Mouse (Mus musculus): Measurements from ENCODE around the gene Sh3yl1. TPM values are rescaled to one million over a fixed set of nuclear protein-coding genes. Genes with fewer than 3 reads are reported as not detected.

The Sh3yl1 gene
- polyA plus RNA-seq (2021; fragmentation: Nextera tagmentation), result 9.6 and 11.9 TPM in 2 replicates
- long read RNA-seq, experiment 1, transcript Sh3yl1-201 (10 exons, 1,750 nt), result major isoform, 33 of 37 reads
- long read RNA-seq, experiment 1, partial matches to known transcripts, result 2 of 37 reads
- long read RNA-seq, experiment 1, other reads (novel, unspliced or antisense), result 1 of 37 reads
- long read RNA-seq, experiment 2, transcript Sh3yl1-201 (10 exons, 1,750 nt), result major isoform, 66 of 71 reads
- long read RNA-seq, experiment 2, partial matches to known transcripts, result 0 of 71 reads
- long read RNA-seq, experiment 2, other reads (novel, unspliced or antisense), result 4 of 71 reads

GRCm38 (mm10) chr12:30911261-30912047 is at the start of gene Sh3yl1, which contains the start of gene Acp1:
Gene Sh3yl1, plus strand, starts transcription at chr12:30911668.
Gene Acp1, minus strand, starts transcription at chr12:30911589.

GRCm38 (mm10) chr12:30883986-30884621 is 27.4 kb upstream of the Sh3yl1 start, which contains the start of gene Alkal2:
Gene Alkal2, plus strand, starts transcription at chr12:30884322.

Other genes with a start within 250 kb of the Sh3yl1 start
- gene Alkal2, start 27.3 kb upstream of the Sh3yl1 start, polyA plus RNA-seq (2021; fragmentation: Nextera tagmentation), result 5.1 and 5.9 TPM in 2 replicates
- 122 and 130 TPM in 2 replicates for gene Acp1, start 79 bp upstream of the Sh3yl1 start, polyA plus RNA-seq (2021; fragmentation: Nextera tagmentation)
- not detected in 2 replicates for gene Fam110c, start 162.2 kb downstream of the Sh3yl1 start, polyA plus RNA-seq (2021; fragmentation: Nextera tagmentation)